Mouse (Mus musculus) c-Kit-negative CD71-positive TER-119-positive erythroid progenitor cells, embryonic 14.5 days (primary cell): ENCODE data around the gene Tmem170b.

Experiments used
- DNase-seq: peaks from one replicate; pipeline ENCODE4 v3.0.0-alpha.2; 2013; ENCODE audit warnings: low read depth, low spot score

The Tmem170b gene

DNA sequence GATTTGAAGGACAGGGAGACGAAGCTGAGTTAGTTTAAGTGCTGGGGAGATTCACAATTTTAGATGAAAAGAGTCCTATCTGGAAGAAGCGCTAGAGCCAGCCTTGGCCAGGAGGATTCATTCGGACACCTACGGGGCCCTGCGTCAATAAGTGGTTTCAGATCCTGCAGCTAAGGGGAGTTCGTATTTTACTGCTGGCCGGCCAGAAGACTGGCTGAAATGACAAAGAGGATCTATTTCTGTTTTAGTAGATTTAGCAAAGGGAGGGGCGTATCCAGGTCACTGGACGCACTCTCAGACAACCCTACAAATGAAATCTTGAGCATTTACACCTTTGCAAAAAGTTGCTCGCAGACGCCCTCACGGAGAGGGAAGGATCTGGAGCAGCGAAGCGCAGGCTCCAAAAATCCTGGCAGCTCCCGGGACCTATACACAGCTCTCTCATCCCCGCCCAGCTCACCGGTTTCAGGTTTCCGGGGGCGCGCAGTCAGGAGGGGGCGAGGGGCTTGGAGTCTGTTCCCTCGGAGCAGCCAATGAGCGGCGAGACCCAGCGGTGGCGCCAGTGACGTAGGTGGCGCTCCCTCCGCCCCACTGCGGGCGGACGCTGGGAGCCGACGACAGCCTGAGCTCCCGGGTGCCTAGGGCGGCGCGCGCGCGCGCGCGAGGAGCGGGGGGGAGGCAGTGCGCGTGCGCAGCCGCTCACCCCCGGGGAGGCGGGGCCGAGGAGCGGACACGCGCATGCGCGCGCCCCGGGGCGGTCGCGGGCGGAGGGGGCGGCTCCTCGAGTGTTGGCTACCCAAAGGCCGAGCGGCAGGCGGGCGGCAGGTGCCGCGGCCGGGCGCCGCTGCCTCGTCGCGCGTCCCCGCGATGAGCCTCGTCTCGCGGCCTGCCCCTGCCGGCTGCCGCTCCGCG lies at the start of gene Tmem170b:
TSS of gene Tmem170b (plus strand) at position 809 of the 912 bp plus-strand sequence.
- DNase-seq: peak; percentile 84

GRCm38 (mm10) chr13:41561024-41561423 lies 44.7 kb upstream of the Tmem170b start:
- no peak for DNase-seq

DNA sequence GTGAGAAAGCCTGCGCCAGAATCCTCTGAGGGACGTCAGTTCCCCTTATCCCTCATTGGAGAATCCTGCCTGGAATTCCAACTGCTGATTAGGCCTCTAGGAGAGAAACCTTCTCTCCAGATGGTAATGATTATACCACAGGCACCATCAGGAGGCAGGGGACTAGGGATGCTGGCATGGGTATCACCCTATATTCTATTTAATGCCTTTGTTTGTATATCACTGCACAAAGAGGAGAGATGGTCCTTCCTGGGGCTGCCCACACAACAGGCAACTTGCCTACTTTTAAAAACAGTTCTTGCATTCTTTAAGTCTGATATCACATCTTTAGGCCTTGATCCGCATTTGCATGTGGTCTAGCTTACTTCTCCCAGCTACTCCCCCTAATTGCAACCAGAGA lies 37.3 kb upstream of the Tmem170b start:
- DNase-seq: no peak

DNA sequence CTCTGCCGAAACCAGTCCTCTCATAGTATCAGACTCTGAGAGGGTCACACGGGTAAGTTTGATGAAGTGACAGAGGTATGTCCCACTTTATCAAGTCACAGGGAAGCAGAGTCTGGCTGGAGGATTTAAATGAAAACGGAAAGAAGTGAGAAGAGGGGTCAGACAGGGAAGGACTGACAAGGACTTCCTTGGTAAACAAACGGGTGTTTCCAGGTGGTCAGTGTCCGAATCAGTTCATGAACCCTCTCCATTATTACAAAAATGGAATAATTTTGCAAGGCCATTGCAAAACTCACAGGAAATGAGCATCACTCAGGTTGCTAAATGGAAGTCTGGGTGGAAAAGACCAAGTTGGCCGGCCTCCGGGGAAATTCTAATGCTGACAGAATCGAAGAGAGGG lies 36.8 kb upstream of the Tmem170b start:
- DNase-seq: no peak

DNA sequence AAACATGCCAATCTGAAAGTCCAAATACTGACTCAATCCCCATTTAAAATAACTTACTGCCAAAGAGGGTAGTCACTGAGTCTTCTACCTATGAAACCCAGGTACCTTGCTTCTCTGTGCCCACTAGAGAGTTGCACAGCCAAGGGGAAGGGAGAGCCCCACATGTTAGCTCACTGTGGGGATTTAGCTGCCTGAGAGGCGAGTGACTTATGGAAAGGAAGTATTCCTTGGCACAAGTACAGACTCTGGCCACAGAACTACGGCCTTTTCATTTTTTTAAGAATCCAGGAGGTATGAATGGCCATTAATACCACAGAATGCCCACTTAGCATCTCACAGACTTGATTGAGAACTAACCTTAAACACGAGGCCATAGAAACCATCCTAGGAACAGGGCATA lies 35.9 kb upstream of the Tmem170b start:
- DNase-seq: no peak

- DNase-seq: peak; percentile 13
These were observed 34.0 kb upstream of the Tmem170b start for GRCm38 (mm10) chr13:41571368-41572350.

- no peak for DNase-seq
These were observed 33.4 kb upstream of the Tmem170b start for GRCm38 (mm10) chr13:41572351-41572735.

DNA sequence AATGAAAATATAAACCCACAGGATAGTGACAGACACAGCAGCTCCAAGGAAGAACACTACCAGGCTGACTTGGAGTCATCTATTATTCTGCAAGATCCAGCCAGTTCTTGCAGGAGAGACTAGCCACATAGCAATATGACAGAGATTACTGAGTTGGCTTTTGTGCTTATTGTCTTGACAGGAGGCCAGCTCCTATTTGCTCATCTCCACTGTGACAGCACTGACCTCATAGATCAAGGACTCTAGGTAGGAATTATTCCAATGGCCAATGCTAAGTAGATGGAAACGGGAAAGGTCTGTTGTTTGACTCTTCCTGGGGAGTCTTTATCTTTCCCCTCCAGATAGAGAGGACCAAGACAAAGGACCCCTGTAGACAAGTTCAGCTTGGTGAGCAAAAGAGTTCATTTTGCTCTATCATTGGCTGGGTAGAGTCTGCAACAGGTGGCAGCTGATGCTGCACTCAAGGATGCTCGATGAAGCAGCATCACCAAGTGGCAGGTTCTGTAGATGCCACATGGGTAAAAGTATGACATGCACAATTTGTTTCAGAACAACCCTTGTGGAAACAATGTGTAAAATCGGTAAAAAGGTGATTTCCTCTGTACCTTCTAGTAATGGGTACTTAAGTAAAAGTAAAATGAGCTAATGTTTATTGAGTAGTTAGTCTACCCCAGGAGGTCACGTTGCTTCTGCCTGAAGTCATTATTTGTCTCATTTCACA lies 32.4 kb upstream of the Tmem170b start:
- no peak for DNase-seq

DNA sequence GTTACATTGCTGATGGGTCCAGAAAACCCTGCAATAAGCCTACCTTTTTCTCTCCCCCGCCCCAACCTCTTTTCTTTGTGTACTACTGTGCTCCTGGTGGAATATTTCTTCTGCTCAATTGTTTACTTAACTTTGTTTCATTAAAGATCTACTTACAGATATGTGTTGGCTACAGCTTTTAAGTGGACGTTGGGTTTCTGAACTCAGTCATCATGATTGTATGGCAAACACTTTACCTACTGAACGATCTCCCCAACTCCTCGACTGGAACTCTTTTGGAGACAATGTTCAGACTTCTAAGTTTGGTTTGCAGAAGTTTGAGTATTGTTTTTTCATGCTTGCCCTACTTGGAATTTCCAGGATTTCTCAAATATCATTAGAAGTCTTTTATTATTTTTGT lies 24.6 kb upstream of the Tmem170b start:
- DNase-seq: no peak

DNA sequence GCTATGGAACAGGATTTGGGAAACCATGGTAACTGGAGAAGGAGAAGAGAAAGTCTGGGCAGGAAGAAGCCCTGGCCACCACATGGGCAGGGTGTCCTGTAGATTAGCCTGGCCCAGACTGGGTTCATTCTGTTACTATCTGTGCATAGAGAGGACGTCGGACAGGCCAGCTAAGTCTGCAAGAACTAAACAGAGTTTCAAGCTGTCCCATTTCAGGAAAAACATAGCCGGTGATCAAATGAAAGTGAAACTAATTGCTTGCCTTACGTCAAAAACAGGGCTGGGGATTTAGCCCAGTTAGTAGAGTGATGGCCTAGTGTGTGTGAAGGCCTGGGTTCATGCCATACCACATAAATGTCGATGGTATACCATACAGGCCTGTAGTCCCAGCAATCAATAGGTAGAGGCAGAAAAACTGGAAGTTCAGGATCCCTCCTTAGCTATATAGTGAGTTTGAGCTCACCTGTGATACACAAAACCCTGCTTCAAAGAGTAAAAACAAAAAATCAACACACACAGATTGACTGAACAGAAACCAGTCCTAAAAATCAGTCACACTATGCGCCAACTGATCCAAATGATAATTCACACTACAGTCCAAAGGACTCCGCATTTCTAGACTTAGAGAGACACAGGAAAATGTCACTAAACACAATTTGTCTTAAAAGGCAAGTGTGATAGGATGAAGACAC lies 21.9 kb upstream of the Tmem170b start:
- no peak for DNase-seq

GRCm38 (mm10) chr13:41584358-41584680 lies 21.4 kb upstream of the Tmem170b start:
- DNase-seq: no peak

- DNase-seq: no peak
These were observed 20.8 kb upstream of the Tmem170b start for GRCm38 (mm10) chr13:41584896-41585295.

GRCm38 (mm10) chr13:41596678-41597077 lies 9.0 kb upstream of the Tmem170b start:
- DNase-seq: no peak

GRCm38 (mm10) chr13:41599977-41600376 lies 5.7 kb upstream of the Tmem170b start:
- DNase-seq: no peak

DNA sequence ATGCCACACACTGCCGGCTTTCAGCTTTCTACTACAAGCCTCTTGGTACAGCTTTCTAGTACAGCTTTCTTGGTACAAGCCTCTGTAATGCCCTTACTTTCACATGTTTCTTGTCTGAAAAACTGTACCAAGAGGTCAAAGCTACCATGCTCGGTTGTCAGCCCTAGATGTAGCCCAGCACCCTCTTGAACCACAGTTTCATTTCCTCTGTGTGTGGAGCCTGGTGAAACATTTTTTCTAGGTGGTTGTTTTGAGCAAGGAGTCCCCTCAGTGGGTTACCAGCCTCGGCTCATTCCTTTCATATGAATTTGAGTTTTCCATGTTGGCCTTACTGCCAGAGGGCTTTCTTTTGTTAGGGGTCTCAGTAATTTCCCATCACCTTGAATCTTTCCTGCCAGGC lies 4.7 kb upstream of the Tmem170b start:
- no peak for DNase-seq

DNA sequence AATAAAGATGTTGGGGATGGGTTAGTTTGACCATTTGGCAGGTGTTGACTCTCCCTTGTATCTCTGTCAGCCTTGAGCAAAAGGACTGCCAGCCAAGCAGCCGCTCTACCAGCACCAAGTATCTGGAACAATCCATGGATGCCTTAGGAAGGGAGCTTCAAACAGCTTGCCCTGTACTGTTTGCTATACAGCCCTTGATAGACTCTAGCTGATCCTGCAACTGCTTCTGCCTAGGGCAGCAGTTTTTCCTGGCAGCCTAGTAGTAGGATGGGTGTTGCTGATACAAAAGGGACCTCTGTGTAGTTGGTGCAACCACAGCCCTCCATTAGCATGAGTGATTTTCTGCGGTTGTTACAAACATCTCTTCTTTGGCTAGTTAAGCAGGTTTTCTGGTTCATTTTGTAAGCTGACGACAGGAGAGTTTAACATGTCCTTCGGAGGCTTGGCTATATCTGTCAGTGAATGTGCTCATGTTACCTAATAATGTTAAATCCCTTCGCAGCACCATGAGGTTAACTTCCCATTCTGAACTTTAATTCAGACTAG lies 1.7 kb upstream of the Tmem170b start:
- DNase-seq: no peak

DNA sequence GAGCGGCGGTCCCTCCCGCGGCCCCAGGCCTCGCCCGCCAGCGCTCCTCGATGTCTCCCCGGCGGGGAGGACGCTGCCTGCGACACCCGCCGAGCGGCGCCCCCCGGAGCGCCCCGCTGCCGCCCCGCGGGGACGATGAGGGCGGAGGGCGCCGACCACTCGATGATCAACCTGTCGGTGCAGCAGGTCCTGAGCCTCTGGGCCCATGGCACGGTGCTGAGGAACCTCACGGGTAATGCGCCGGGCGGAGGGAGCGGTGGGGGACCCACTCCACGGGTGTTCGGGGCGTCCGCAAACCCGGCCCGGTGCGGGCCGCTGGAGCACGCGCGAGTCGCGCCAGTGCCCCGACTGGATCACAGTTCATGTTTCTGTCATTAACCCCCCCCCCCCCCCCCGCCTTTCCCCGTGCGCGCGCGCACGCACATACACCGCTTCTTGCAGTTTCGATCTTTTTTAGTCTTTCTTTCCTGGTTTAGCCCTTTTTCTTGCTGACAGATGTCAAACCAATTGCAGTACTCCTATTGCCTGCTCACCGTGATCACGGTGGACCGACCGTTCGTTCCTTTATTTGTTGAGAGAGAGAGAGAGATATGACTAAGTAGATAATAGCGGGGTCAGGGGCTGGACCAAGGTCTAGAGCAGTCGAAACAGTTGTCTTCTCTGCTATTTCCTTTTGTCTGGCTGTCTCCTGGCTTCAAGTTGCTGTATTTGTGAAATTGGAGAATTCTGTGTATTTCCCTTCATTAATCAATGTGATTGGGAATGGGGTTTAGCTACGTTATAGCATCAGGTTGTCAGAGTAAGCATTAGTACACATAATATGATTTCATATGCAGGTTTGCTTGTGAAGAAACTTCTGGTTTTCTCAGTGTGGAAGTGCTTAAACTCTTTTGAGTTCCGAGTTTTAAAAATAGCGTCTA lies 634 bp downstream of the Tmem170b start:
- DNase-seq: peak; percentile 16

DNA sequence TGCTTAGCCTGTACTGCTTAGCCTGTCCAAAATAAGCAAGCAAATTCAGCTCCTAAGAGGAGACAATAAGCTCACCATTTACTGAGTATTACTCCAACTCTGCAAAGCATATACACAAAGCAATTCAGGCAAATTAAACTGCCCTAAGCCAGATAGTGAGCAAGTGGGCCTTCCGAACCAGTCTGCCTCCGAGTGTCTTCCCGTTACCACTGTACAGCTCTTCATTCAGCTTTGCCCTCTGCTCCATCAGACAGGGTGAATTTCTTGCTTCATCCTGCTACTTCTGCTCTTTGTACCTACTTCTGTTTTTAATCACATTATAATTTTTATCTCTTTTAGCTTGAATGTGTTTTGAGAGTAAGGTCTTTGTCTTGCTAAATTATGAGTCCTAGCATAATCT lies 1.9 kb downstream of the Tmem170b start:
- DNase-seq: no peak

DNA sequence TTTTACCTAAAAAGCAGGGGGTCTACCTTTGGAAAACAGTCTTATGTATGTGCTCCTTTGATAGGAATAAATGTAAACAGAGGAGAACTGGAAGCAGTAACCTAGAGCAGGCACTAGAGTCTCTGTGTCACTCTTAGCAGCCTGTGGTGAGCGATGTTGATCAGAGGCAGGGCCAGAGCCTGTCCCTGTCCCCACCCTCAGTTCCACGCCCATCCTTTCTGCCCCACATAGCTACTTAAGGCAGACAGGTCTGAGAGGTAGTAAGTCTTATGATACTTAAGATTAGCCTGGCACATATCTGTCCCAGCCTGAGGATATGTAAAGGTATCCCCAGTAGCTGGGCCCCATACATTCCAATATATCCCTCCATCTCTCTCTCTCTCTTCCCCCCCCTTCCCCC lies 2.9 kb downstream of the Tmem170b start:
- peak; percentile 11 for DNase-seq

DNA sequence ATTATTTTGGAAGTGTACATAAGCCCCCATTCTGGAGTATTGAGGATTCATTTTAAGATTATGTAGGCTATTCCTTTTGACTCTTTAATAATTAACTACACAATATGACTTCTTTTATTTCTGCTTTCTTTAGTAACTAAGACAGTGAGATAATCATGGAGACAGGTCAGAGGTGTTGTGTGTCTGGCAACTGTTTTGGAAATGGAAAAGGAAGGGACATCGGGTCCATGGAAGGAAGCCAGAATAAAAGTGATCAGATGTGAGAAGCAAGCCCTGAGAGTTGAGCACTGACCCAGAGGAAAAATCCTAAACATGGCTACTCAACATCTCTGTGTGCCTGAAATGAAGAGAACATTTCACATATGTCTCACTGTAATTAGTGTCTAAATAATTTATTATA lies 5.3 kb downstream of the Tmem170b start:
- DNase-seq: no peak
